Mouse (Mus musculus): ENCODE data around the gene Dus1l. TPM values are rescaled to one million over a fixed set of nuclear protein-coding genes. Genes with fewer than 3 reads are reported as not detected.

Dus1l gene
- polyA plus RNA-seq, 1 experiment from 2014 or later = 46.0 TPM

DNA sequence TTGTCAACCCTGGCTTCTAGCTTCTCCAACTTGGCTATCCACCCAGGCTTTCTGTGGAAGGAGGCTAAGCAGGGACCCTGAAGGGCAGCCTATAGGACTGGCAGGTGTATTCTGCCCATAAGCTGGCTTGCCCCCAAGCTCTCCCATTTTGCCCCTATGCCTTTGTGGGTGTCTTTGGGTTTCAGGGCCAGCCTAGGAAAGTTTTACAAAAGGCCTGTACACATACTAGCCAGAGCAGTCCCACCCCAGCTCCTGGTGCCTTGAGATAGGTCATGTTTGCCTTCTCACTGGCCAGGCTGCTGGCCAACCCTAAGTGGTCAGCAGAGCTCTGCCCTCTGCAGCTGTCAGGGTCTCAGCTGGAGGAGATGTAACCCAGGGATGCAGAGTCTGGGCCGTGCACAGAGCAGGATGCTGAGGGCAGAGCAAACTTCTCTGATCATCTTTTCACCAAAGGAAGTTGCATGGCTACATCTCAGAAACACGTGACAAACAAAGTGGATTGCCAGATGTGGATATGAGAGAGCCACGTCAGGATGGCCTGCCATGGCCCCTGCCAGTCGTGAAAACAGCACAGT, 29.2 kb upstream of the Dus1l start:
- DNase-seq (ENCODE audit: low read depth, low spot score) (no peak), ATAC-seq (no peak)
- in situ Hi-C loops (cut with MboI; ENCODE audit: low pct_unique_long_range_greater_than_20kb) = no loop called here
- POLR2A ChIA-PET = interaction anchor here (0.7 to 2.5 kb wide), 3 partner anchors 13 to 26 kb away, joined by 3 to 6 read pairs (median 3); no protein-coding TSS in a partner anchor
- TF ChIP-seq CTCF (IDR thresholded peaks at IDR 0.05) = no peak
- CTCF ChIA-PET = interaction anchor here (1.4 kb wide), 1 partner anchor 26 kb away, joined by 3 read pairs; no protein-coding TSS in a partner anchor
- no peaks in the 10 kb centered on the region for H3K27me3 ChIP-seq

DNA sequence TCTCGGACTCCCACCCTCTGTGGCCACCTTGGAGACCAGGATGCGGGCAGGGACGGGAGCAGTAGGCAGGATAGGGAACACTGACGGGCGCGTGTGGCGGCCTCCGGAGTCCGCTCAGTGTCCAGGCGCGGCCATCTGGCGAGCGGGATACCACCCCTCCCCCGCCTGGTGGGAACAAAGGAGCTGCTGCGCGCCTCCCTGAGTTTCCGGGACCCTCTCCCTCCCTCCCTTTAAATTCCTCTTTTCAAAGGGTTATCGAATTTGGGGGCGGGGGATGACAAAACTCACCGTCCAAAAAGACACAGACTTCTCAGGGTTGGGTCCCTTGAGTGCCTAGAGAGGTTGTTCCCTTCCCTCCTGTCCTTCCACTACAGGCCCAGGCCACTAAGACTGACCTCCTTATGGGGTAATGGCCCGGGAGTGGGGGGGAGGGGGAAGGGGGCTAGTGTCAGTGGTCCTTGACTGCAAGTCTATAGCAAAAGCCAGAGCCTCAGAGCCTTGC, 28.6 kb upstream of the Dus1l start:
- in situ Hi-C loops (cut with MboI; ENCODE audit: low pct_unique_long_range_greater_than_20kb) = no loop called here
- CTCF ChIA-PET = interaction anchor here (1.4 to 3.8 kb wide), 2 partner anchors 25 to 27 kb away, joined by 3 to 15 read pairs; no protein-coding TSS in a partner anchor
- DNase-seq (ENCODE audit: low read depth, low spot score) (no peak), ATAC-seq (no peak)
- POLR2A ChIA-PET = interaction anchor here (0.7 to 2.5 kb wide), 4 partner anchors 14 to 26 kb away, joined by 3 to 6 read pairs (median 4); no protein-coding TSS in a partner anchor
- H3K27me3 ChIP-seq = no peaks in the 10 kb centered on the region
- no peak for TF ChIP-seq CTCF (IDR thresholded peaks at IDR 0.05)

DNA sequence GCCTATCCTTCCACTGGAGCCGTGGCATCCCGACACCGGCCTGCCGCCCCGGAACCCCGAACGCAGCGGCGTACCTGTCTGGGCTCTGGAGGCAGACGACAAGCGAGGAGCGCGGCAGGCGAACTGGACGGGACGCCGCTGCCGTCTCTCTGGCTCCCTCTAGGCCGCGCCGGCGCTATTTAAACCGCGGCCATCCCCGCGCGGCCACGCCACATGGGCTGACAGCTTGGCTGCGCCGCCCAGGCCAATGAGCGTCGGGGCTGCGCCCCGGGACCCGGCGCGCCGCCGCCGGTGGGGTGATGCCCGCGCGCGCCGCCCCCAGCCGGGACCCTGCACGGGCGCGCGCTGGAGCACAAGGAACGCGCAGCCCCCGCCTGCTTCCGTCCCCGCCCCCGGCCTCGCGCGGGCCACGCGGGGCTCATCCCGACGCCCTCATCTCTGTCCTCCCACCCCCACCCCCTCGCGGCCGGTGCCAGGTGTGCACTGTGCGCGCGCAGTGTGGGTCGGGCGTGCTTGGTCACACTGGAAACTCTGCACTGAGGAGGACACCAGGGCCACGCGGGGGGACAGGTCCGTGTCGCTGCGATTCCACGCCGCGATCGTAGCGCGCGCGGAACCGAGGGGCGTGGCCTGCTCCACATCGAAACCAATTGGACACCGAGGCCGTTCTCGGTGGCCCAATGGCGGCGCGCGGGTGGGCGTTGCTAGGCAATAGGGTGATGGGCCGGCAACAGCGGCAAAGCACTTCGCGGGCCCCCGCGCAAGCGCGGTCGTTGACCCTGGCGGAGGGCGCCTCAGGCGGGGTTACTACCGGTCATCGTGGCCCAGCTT, 28.0 kb upstream of the Dus1l start, which contains the start of gene Fasn:
Fasn (minus strand) TSS at position 592 of the 831 bp plus-strand sequence.
- DNase-seq (ENCODE audit: low read depth, low spot score) = peak; percentile 64
- in situ Hi-C loops (cut with MboI; ENCODE audit: low pct_unique_long_range_greater_than_20kb) = no loop called here
- POLR2A ChIA-PET = interaction anchor here (1.0 to 2.5 kb wide), 7 partner anchors 9 to 48 kb away, joined by 3 to 9 read pairs (median 4); no protein-coding TSS in a partner anchor
- no peaks in the 10 kb centered on the region for H3K27me3 ChIP-seq
- CTCF ChIA-PET = interaction anchor here (0.9 to 3.8 kb wide), 4 partner anchors 25 to 229 kb away, joined by 3 to 15 read pairs (median 4); no protein-coding TSS in a partner anchor
- ATAC-seq = peak; percentile 74
- TF ChIP-seq CTCF (IDR thresholded peaks at IDR 0.05) = no peak

DNA sequence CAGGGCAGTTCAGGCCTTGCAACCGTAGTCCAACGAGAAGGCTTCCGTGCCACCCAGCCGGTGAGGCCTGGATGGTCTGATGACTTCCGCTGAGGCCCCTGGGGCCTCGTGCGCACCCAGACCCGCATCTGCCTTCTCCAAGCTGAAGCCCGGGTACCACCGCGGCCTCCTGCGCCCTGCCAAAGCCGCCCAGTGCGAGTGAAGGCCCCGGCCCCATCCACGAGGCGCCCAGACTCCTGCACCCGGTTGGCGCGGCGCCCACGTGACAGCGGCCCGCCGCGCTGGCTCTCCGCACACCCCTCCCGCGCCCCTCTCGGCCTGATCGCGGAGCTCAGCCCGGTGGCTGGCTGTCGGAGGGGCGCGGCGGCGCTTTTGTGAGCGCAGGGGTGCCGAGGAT, 27.3 kb upstream of the Dus1l start:
- DNase-seq (ENCODE audit: low read depth, low spot score) (no peak), ATAC-seq (peak; percentile 10)
- POLR2A ChIA-PET = interaction anchor here (1.0 to 2.5 kb wide), 7 partner anchors 9 to 49 kb away, joined by 3 to 9 read pairs (median 4); no protein-coding TSS in a partner anchor
- in situ Hi-C loops (cut with MboI; ENCODE audit: low pct_unique_long_range_greater_than_20kb) = no loop called here
- H3K27me3 ChIP-seq = no peaks in the 10 kb centered on the region
- CTCF ChIA-PET = interaction anchor here (0.9 to 3.8 kb wide), 4 partner anchors 10 to 230 kb away, joined by 3 to 15 read pairs (median 4); no protein-coding TSS in a partner anchor
- no peak for TF ChIP-seq CTCF (IDR thresholded peaks at IDR 0.05)

DNA sequence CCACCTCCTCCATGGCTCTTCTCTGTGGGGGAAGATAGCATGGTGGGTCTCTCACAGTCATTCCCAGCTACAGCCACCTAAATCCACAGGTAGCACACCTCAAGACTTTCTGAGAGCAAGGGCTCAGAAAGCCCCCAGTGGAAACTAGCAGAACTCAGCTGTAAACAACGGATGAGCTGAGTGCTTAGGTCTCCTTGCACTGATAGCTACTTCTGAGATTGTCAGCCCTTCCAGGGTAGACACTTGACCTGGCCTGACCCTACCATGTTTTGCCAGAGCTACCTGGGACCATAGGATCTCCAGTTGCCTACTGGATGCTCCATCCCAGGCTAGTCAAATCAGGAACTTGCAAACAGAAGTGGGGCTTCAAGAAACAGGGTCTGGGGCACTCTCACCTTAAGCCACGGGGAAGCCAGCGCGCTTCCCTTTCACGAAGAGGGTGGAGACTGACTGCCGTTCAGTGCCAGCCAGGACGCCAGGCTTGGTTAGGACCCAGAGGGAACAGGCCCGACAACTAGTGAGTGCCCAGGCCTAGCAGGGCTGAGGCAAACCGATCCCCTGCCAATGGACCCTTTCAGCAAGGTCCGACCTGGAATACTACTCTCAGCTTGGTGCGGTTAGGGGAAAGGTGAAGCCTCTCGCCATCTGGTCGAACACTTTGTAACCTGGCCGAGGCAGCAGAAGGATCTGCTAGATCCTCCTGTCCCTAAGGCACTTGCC, 26.8 kb upstream of the Dus1l start:
- ChIA-PET POLR2A (interaction anchor here (1.0 to 2.5 kb wide), 8 partner anchors 9 to 49 kb away, joined by 3 to 9 read pairs (median 4); no protein-coding TSS in a partner anchor), CTCF (interaction anchor here (0.9 to 3.8 kb wide), 5 partner anchors 9 to 230 kb away, joined by 3 to 15 read pairs (median 4); no protein-coding TSS in a partner anchor)
- no peak for TF ChIP-seq CTCF (IDR thresholded peaks at IDR 0.05)
- in situ Hi-C loops (cut with MboI; ENCODE audit: low pct_unique_long_range_greater_than_20kb) = no loop called here
- ATAC-seq (no peak), DNase-seq (ENCODE audit: low read depth, low spot score) (no peak)
- H3K27me3 ChIP-seq = no peaks in the 10 kb centered on the region

DNA sequence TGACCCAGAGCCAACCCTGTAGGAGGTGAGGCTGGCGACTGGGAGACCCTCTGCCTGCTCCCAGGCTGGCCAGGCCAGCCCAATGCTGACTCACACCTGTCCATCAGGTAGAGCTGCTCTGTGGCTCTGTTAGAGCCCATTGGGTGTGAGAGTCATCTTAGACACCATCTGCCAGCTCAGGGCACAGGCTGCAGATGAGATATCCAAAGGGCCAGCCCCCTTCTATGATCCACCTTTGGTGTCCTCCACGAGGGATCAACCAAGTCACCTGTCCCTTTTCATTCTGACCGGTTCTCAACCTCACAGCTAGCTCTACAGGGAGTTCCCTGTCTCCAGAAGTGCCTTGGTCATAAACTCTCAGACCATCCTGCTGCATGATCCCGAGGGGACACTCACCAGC, 26.1 kb upstream of the Dus1l start:
- in situ Hi-C loops (cut with MboI; ENCODE audit: low pct_unique_long_range_greater_than_20kb) = no loop called here
- DNase-seq (ENCODE audit: low read depth, low spot score) (no peak), ATAC-seq (no peak)
- H3K27me3 ChIP-seq = no peaks in the 10 kb centered on the region
- TF ChIP-seq CTCF (IDR thresholded peaks at IDR 0.05) = no peak
- ChIA-PET POLR2A (interaction anchor here (1.2 to 2.2 kb wide), 3 partner anchors 8 to 22 kb away, joined by 3 to 9 read pairs (median 3); no protein-coding TSS in a partner anchor), CTCF (interaction anchor here (1.4 to 3.8 kb wide), 4 partner anchors 8 to 219 kb away, joined by 3 to 15 read pairs (median 4); no protein-coding TSS in a partner anchor)

DNA sequence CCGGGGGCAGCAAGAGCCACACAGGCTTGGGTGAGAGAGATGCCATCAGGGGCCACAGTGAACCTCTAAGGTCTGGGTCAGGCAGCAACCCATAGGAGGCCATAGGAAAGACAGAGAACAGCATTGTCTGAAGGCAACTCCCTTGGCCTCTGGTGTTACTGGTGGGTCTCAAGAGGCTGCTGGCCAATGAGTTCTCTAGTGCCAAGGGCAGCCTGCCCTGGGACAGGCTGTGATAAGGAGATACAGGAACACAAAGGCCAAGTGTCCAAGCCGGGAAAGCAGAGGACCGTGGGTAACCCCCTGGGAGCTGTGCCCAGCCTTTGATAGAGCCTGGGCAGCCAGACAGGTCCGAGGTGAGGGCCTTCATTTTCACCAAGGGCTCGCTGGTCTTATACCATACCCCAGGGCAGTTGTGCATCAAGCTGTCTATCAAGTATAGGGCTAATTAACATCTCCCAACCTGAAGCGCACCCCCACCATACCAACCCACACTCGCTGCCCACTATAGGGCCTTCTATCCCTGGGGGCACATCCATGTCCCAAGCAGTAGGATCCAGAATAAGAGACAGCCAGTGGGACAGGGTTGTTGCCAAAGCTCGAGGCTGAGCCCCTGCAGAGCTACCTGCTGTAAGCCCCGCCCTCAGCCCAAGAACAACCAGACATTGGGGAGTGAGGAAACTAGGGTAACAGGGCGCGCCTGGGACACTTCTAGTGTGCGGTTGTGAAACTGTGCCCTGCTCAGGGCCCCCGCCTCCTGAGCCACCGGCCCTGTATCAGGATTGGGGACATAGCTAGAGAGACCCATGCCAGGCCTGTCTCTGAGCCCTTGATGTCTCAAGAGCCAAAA, 25.1 kb upstream of the Dus1l start:
- ChIA-PET POLR2A (interaction anchor here (1.2 to 2.2 kb wide), 2 partner anchors 7 to 16 kb away, joined by 3 to 9 read pairs; no protein-coding TSS in a partner anchor), CTCF (interaction anchor here (1.0 to 3.8 kb wide), 2 partner anchors 22 to 45 kb away, joined by 3 to 15 read pairs; no protein-coding TSS in a partner anchor)
- TF ChIP-seq CTCF (IDR thresholded peaks at IDR 0.05) = no peak
- ATAC-seq = no peak
- no peak for DNase-seq (ENCODE audit: low read depth, low spot score)
- no peaks in the 10 kb centered on the region for H3K27me3 ChIP-seq
- in situ Hi-C loops (cut with MboI; ENCODE audit: low pct_unique_long_range_greater_than_20kb) = no loop called here

DNA sequence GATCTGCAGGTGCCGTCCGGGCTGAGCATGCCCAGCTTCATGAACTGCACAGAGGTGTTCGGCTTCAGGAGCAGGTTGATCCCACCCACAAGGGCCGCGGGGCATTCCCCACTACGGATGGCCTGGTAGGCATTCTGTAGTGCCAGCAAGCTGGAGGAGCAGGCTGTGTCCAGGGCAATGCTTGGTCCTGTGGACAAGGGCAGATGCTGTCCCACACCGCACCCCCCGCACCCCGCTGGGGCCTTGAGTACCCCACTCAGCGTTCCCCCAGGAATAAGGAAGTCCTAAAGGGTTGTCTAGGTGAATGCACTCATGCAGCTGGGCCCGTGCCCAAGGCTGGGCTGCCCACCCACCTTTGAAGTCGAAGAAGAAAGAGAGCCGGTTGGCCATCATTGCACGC, 24.3 kb upstream of the Dus1l start:
- POLR2A ChIA-PET = no interaction called here
- CTCF ChIA-PET = interaction anchor here (1.0 kb wide), 1 partner anchor 44 kb away, joined by 3 read pairs; no protein-coding TSS in a partner anchor
- DNase-seq (ENCODE audit: low read depth, low spot score) (no peak), ATAC-seq (no peak)
- no peak for TF ChIP-seq CTCF (IDR thresholded peaks at IDR 0.05)
- in situ Hi-C loops (cut with MboI; ENCODE audit: low pct_unique_long_range_greater_than_20kb) = no loop called here
- no peaks in the 10 kb centered on the region for H3K27me3 ChIP-seq

DNA sequence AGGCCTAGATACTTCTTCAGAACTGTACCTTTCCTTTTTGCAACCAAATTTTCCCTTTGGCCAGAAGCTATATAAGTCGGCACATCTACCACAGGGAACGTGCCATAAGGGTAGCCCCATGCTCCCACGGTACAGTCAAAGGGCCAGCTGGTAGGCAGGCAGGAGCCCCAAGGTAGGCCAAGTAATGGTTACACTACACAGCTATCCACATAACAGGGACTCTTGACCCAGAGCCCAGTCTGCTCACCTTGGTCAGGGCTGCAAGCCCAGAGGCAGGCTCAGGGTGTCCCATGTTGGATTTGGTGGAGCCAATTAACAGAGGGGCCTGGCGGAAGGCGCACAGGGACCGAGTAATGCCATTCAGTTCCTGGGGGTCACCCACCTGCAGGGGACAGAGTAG, 23.4 kb upstream of the Dus1l start:
- ChIA-PET CTCF (no interaction called here), POLR2A (no interaction called here)
- in situ Hi-C loops (cut with MboI; ENCODE audit: low pct_unique_long_range_greater_than_20kb) = no loop called here
- ATAC-seq (no peak), DNase-seq (ENCODE audit: low read depth, low spot score) (no peak)
- no peaks in the 10 kb centered on the region for H3K27me3 ChIP-seq
- TF ChIP-seq CTCF (IDR thresholded peaks at IDR 0.05) = no peak
